Mouse (Mus musculus): ENCODE measurements at regions not wholly inside any gene's neighbourhood (a gene's known extent, or its start where the extent isn't known, plus 50 kb on each side); places are given as distances from the start of the nearest gene placed in this dataset.

DNA sequence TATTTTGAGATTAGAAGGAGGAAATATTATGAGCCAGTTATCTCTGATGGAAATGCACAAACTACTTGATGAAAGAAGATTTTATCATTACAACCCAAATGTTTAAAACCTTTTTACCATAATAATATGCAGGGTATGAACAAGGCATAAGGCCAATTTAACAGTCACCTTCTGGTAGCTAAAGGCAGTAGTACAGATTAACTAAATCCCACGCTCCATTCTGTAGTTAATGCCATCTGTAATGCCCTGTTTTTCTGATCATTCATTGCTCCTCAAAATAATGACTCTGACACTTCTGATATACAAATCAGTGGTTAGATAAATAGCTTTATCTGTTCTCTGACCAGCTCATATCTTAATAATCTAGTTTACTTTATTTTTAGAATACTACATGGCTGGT lies 987.8 kb downstream of the Pcdh7 start:
- DNase-seq = peak; percentile 14

DNA sequence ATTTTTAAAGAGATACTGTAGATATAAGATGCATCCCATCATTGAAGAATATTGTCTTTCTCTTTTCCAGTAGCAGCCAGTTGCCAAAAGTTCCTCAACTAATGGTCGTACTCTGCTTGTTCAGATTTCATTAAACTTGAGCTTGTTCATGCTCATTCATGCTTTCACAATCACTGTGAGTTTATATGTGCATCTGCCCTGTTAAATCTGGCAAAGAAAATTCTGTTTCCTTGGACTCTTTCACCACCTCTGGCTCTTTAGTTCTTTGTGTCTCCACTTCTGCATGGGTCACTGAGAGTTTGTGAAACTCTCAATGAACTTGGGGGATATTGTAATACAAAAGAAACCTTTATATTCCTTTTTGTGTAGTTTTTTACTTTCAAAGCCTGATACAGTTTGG lies 994.6 kb downstream of the Pcdh7 start:
- no peak for DNase-seq

DNA sequence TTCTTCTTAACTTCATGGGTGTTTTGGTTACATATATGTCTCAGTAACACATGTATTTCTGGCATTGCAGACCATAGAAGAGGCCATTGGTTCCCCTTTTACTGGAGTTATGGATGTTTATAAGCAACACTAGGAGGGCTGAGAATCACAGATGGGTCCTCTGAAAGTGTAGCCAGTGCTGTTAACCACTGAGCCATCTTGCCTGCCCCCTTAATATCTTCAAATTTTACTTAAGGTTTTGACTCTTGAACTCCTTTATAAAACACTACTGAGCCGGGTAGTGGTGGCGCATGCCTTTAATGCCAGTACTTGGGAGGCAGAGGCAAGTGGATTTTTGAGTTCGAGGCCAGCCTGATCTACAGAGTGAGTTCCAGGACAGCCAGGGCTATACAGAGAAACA lies 1015.6 kb downstream of the Pcdh7 start:
- no peak for DNase-seq

DNA sequence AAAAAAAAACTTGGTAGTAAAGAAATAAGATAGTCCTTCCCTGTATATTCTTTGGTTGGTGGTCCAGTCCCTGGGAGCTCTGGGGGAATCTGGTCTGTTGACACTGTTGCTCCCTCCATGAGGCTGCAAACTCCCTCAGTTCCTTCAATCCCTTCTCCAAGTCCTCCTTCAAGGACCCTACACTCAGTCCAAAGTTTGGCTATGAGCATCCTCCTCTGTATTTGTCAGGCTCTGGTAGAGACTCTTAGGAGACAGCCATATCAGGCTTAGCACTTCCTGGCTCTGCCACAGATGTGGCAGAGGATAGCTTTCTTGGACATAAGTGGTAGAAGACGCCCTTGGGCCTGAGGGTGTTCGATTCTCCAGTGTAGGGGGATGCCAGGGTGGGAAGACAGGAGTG lies 1016.2 kb downstream of the Pcdh7 start:
- no peak for DNase-seq

DNA sequence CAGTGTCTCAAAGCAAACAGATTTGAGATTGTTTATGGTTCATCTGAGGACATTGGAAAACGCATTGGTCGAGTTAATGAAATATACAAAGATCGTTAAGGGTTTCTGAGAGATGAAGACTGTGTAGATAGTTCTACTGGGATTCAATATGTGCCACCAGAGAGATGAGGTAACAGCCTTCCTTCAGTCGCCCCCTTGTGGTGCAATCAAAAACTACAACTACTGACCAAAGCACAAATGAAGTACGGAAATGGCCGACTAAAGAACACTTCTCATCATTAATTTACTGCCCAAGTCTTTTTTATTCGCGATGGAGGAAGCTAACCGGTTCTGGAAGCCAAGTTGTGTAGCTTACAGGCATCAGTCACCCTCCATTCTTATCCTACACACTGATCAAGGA lies 1018.8 kb downstream of the Pcdh7 start:
- peak; percentile 28 for DNase-seq

DNA sequence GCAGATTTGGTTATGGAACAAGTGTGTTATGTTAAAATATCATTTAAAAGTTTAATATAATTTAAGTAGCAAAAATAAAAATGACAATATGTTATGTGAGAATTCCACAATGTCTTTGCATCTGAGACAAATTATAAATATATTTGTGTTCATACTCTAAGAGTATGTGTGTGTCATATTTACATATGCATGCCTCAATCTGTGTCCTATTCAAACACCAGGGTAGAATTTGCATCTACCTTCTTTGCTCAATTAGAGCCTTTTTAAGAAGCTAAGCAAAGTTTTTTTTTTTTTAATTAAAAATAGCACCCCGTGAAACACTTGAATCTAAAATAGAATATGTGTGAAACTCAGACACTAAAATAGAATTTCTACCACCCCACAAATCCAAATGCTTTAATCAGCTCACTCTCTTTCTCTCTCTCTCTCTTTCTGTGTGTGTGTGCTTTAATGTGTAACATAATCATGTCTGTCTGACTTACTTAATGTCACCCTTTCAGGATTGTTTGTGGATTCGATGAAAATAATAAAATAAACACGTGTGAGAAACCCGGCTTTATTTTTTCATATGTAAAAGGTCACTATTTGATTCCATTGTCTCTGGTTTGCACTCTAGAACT lies 1019.6 kb downstream of the Pcdh7 start:
- DNase-seq = no peak

DNA sequence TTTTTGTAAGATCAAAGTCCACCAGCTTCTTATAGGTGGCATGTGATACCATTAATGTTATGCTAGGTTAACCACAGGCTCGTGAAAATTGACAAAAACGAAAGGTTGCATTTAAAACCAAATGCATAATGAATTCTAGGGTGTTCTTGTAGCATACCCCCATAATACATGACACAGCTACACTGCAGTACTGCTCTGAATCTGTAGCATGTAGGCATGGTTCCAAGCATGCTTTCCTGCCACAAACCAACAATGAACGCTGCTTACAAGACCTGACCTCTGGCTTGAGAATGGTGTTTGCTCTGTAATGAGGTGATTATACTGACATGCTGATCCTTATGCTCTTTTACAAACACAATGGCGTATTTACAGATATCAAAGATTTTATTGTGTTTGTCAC lies 1020.3 kb downstream of the Pcdh7 start:
- no peak for DNase-seq

DNA sequence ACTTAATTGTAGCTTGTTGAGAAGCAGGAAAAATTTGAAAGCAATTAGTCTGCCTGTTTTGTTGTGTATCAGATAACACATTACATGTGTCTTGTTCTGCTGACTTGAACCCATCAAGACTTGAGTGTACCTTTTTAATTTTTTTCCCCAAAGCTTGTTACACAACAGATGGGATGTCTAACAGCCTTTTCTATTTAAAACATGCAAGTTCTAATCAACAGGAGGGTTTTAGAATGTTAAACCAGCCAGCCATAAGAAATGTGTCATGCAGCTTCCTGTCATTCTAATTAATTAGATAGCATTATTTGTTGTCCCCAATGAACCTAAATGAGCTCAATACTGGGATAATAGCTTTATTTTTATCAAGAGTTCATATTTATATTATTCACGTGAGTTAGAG lies 1023.0 kb downstream of the Pcdh7 start:
- no peak for DNase-seq

DNA sequence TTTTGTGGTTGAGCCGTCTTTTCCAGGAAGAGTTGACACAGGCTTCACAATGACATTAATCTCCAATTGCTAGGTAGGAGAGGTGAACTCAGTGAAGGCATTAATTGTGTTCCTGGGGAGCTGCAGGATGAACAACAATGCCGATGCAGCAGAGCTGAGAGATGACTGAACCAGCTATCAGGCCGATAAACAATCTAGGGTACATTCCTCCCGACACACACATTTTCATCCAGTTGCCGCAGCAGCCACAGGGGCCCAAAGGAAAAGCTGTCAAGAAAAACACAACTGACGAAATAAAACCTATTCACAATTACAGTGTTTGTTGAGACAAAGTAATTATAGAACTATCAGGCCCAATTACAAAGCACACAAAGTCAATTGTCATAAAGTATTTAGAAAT lies 1029.9 kb downstream of the Pcdh7 start:
- no peak for DNase-seq

DNA sequence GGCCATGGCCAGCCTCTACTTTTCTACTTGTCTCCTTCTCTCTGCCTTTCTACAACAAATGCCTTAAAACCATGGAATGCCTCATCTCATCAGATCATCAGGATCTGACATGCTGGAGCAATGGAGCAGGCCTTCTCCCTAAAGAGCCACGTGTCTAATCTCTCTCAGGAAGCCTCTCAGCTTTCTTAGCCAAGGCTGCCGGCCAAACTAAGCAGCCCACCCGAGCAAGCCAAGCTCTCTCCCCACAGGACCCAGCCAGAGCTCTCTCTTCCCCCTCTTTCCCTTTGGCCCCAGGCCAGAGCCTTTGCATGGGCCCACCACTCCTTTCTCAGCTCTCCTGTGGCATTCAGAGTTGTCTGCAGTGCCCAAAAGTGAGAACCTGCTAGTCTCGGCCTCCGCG lies 1034.0 kb downstream of the Pcdh7 start:
- DNase-seq = no peak

Data from layer of hippocampus, adult 9-11 months (tissue).